Mouse (Mus musculus): ENCODE measurements at regions not wholly inside any gene's neighbourhood (a gene's known extent, or its start where the extent isn't known, plus 50 kb on each side); places are given as distances from the start of the nearest gene placed in this dataset.
A peak's percentile ranks its signal among the peaks of the same experiment; 100 is the strongest.
"Not testable (repeated sequence)": the region's sequence is repeated elsewhere in the genome, so short reads cannot be mapped to it uniquely, and the experiment has no call there.

- Histone ChIP-seq H3K27ac (replicated peaks; ENCODE audit: low read depth, low read length) (no peak overlapping the region), H3K4me1 (ENCODE audit: control insufficient read depth, insufficient read depth, insufficient read length, low read length) (no peaks in the 10 kb centered on the region)
Measured at GRCm38 (mm10) chr1:81709169-81709568, 523.7 kb upstream of the Gm9747 start.

GRCm38 (mm10) chr1:81717091-81717490 is 515.8 kb upstream of the Gm9747 start:
- no peaks in the 10 kb centered on the region for H3K4me1 ChIP-seq (ENCODE audit: control insufficient read depth, insufficient read depth, insufficient read length, low read length)
- no peak overlapping the region for H3K27ac ChIP-seq (replicated peaks; ENCODE audit: low read depth, low read length)
- no peak overlapping the region for H3K4me3 ChIP-seq (ENCODE audit: insufficient read depth, low read depth, low read length)

More at GRCm38 (mm10) chr1:81709169-81709568, 523.7 kb upstream of the Gm9747 start:
- no peak overlapping the region for H3K4me3 ChIP-seq (ENCODE audit: insufficient read depth, low read depth, low read length)

- H3K4me3 ChIP-seq (ENCODE audit: insufficient read depth, low read depth, low read length) = no peak overlapping the region
- no peaks in the 10 kb centered on the region for H3K4me1 ChIP-seq (ENCODE audit: control insufficient read depth, insufficient read depth, insufficient read length, low read length)
- no peak overlapping the region for H3K27ac ChIP-seq (replicated peaks; ENCODE audit: low read depth, low read length)
Measured at GRCm38 (mm10) chr1:81718233-81718632, 514.7 kb upstream of the Gm9747 start.

- no peak overlapping the region for H3K4me3 ChIP-seq (ENCODE audit: insufficient read depth, low read depth, low read length)
- H3K27ac ChIP-seq (replicated peaks; ENCODE audit: low read depth, low read length) = no peak overlapping the region
- H3K4me1 ChIP-seq (ENCODE audit: control insufficient read depth, insufficient read depth, insufficient read length, low read length) = no peaks in the 10 kb centered on the region
Measured at GRCm38 (mm10) chr1:81724859-81725258, 508.1 kb upstream of the Gm9747 start.

GRCm38 (mm10) chr1:81726268-81727132 is 506.4 kb upstream of the Gm9747 start:
- H3K4me3 ChIP-seq (ENCODE audit: insufficient read depth, low read depth, low read length) = no peak overlapping the region
- H3K4me1 ChIP-seq (ENCODE audit: control insufficient read depth, insufficient read depth, insufficient read length, low read length) = no peaks in the 10 kb centered on the region
- no peak overlapping the region for H3K27ac ChIP-seq (replicated peaks; ENCODE audit: low read depth, low read length)

GRCm38 (mm10) chr1:81737111-81737833 is 495.6 kb upstream of the Gm9747 start:
- no peak overlapping the region for H3K27ac ChIP-seq (replicated peaks; ENCODE audit: low read depth, low read length)
- H3K4me1 ChIP-seq (ENCODE audit: control insufficient read depth, insufficient read depth, insufficient read length, low read length) = no peaks in the 10 kb centered on the region
- no peak overlapping the region for H3K4me3 ChIP-seq (ENCODE audit: insufficient read depth, low read depth, low read length)

- no peak overlapping the region for H3K4me3 ChIP-seq (ENCODE audit: insufficient read depth, low read depth, low read length)
- no peak overlapping the region for H3K27ac ChIP-seq (replicated peaks; ENCODE audit: low read depth, low read length)
- H3K4me1 ChIP-seq (ENCODE audit: control insufficient read depth, insufficient read depth, insufficient read length, low read length) = no peaks in the 10 kb centered on the region
Measured at GRCm38 (mm10) chr1:81738384-81738783, 494.5 kb upstream of the Gm9747 start.

GRCm38 (mm10) chr1:81739392-81739791 is 493.5 kb upstream of the Gm9747 start:
- no peak overlapping the region for H3K27ac ChIP-seq (replicated peaks; ENCODE audit: low read depth, low read length)
- H3K4me3 ChIP-seq (ENCODE audit: insufficient read depth, low read depth, low read length) = no peak overlapping the region
- no peaks in the 10 kb centered on the region for H3K4me1 ChIP-seq (ENCODE audit: control insufficient read depth, insufficient read depth, insufficient read length, low read length)

GRCm38 (mm10) chr1:81739981-81740380 is 492.9 kb upstream of the Gm9747 start:
- Histone ChIP-seq H3K4me3 (ENCODE audit: insufficient read depth, low read depth, low read length) (no peak overlapping the region), H3K27ac (replicated peaks; ENCODE audit: low read depth, low read length) (no peak overlapping the region), H3K4me1 (ENCODE audit: control insufficient read depth, insufficient read depth, insufficient read length, low read length) (no peaks in the 10 kb centered on the region)

GRCm38 (mm10) chr1:81741882-81742281 is 491.0 kb upstream of the Gm9747 start:
- H3K4me1 ChIP-seq (ENCODE audit: control insufficient read depth, insufficient read depth, insufficient read length, low read length); H3K27ac ChIP-seq (replicated peaks; ENCODE audit: low read depth, low read length); H3K4me3 ChIP-seq (ENCODE audit: insufficient read depth, low read depth, low read length): not testable (repeated sequence)

GRCm38 (mm10) chr1:81744524-81744923 is 488.4 kb upstream of the Gm9747 start:
- Histone ChIP-seq H3K27ac (replicated peaks; ENCODE audit: low read depth, low read length) (peak overlapping the region; percentile 91), H3K4me1 (ENCODE audit: control insufficient read depth, insufficient read depth, insufficient read length, low read length) (peaks cover 2% of the 10 kb centered on the region; the same call in 1 of the 2 replicates), H3K4me3 (ENCODE audit: insufficient read depth, low read depth, low read length) (no peak overlapping the region)

- Histone ChIP-seq H3K27ac (replicated peaks; ENCODE audit: low read depth, low read length) (peak overlapping the region; percentile 91), H3K4me3 (ENCODE audit: insufficient read depth, low read depth, low read length) (no peak overlapping the region), H3K4me1 (ENCODE audit: control insufficient read depth, insufficient read depth, insufficient read length, low read length) (peaks cover 2% of the 10 kb centered on the region; the same call in 1 of the 2 replicates)
Measured at GRCm38 (mm10) chr1:81745024-81745960, 487.6 kb upstream of the Gm9747 start.

- H3K4me3 ChIP-seq (ENCODE audit: insufficient read depth, low read depth, low read length) = no peak overlapping the region
- peaks cover 4% of the 10 kb centered on the region; the same call in 1 of the 2 replicates for H3K4me1 ChIP-seq (ENCODE audit: control insufficient read depth, insufficient read depth, insufficient read length, low read length)
- peak overlapping the region; percentile 91 for H3K27ac ChIP-seq (replicated peaks; ENCODE audit: low read depth, low read length)
Measured at GRCm38 (mm10) chr1:81746013-81746412, 486.9 kb upstream of the Gm9747 start.

GRCm38 (mm10) chr1:81747025-81747424 is 485.9 kb upstream of the Gm9747 start:
- Histone ChIP-seq H3K27ac (replicated peaks; ENCODE audit: low read depth, low read length) (peak overlapping the region; percentile 70; the same call in 1 of the 2 replicates), H3K4me1 (ENCODE audit: control insufficient read depth, insufficient read depth, insufficient read length, low read length) (peaks cover 4% of the 10 kb centered on the region; the same call in 1 of the 2 replicates), H3K4me3 (ENCODE audit: insufficient read depth, low read depth, low read length) (no peak overlapping the region)

GRCm38 (mm10) chr1:81754067-81754466 is 478.8 kb upstream of the Gm9747 start:
- no peak overlapping the region for H3K4me3 ChIP-seq (ENCODE audit: insufficient read depth, low read depth, low read length)
- no peak overlapping the region for H3K27ac ChIP-seq (replicated peaks; ENCODE audit: low read depth, low read length)
- peaks cover 2% of the 10 kb centered on the region; the same call in 1 of the 2 replicates for H3K4me1 ChIP-seq (ENCODE audit: control insufficient read depth, insufficient read depth, insufficient read length, low read length)
